Mouse (Mus musculus) CH12.LX (cell line): ENCODE measurements at regions not wholly inside any gene's neighbourhood (a gene's known extent, or its start where the extent isn't known, plus 50 kb on each side); places are given as distances from the start of the nearest gene placed in this dataset.
"Not testable (repeated sequence)": the region's sequence is repeated elsewhere in the genome, so short reads cannot be mapped to it uniquely, and the experiment has no call there.

ENCODE experiments used
- DNase-seq: peaks from one replicate; pipeline ENCODE4 v3.0.0-alpha.2; 2013; ENCODE audit errors: extremely low read depth
- H3K27ac ChIP-seq: 2 replicates; pipeline ENCODE4 v1.5.1; 2012; ENCODE audit warnings: low read depth, mild to moderate bottlenecking, control low read depth, moderate library complexity; ENCODE audit not compliant: insufficient read depth
- H3K27me3 ChIP-seq: replicated peaks from 2 replicates; pipeline ENCODE3; 2012; ENCODE audit warnings: inconsistent platforms
- H3K36me3 ChIP-seq, 2 experiments: replicated peaks in 1 of 2; 2 replicates each; pipeline versions ENCODE3 to v1.6.1; 2012; ENCODE audit warnings: inconsistent platforms in 1 of 2, low read length in 1 of 2, mild to moderate bottlenecking in 1 of 2, mixed read lengths in 1 of 2, moderate library complexity in 1 of 2; ENCODE audit not compliant: control insufficient read depth in 1 of 2, insufficient read depth in 1 of 2
- H3K4me1 ChIP-seq, 2 experiments: 2 replicates each; pipeline ENCODE4 v1.6.1; 2012; ENCODE audit warnings: inconsistent platforms in 1 of 2, moderate library complexity in 1 of 2; ENCODE audit not compliant: insufficient read depth in 2 of 2, control insufficient read depth in 1 of 2
- H3K4me2 ChIP-seq: 2 replicates; pipeline ENCODE4 v1.6.1; 2012; ENCODE audit warnings: low read depth, mild to moderate bottlenecking, control low read depth; ENCODE audit not compliant: poor library complexity, insufficient read depth, severe bottlenecking
- H3K4me3 ChIP-seq, 3 experiments: fragments of 150-350 bp in 1 of 3; sonication (generic) in 1 of 3; replicated peaks in 1 of 3; 2 replicates each; pipeline versions ENCODE3 to v1.5.1; 2011 to 2012; ENCODE audit warnings: low read depth in 2 of 3, low read length in 2 of 3, mild to moderate bottlenecking in 2 of 3, moderate library complexity in 2 of 3, control low read depth in 1 of 3, improper control_type of control experiment in 1 of 3, inconsistent platforms in 1 of 3, mixed read lengths in 1 of 3; ENCODE audit not compliant: poor library complexity in 1 of 3
- H3K79me2 ChIP-seq: replicated peaks from 2 replicates; pipeline ENCODE4 v1.6.1; 2012; ENCODE audit warnings: mild to moderate bottlenecking, moderate library complexity; ENCODE audit not compliant: control insufficient read depth, poor library complexity, insufficient read depth, severe bottlenecking; ENCODE audit errors: extremely low read depth
- H3K9ac ChIP-seq: 2 replicates; pipeline ENCODE4 v1.6.1; 2012; ENCODE audit warnings: low read depth, mild to moderate bottlenecking, control low read depth, moderate library complexity; ENCODE audit not compliant: insufficient read depth
- H3K9me3 ChIP-seq: replicated peaks from 2 replicates; pipeline ENCODE3; 2012; ENCODE audit warnings: low read length, inconsistent platforms, mixed read lengths
- CHD1 ChIP-seq: IDR thresholded peaks from 2 replicates; pipeline ENCODE4 v1.6.1; 2012; ENCODE audit warnings: low read depth, low read length, improper control_type of control experiment, inconsistent platforms
- HCFC1 ChIP-seq: IDR thresholded peaks from 2 replicates; pipeline ENCODE4 v1.6.1; 2012; ENCODE audit warnings: low read depth, mild to moderate bottlenecking, inconsistent platforms, low read length, improper control_type of control experiment
- JUN ChIP-seq: IDR thresholded peaks from 2 replicates; pipeline ENCODE4 v1.6.1; 2011; ENCODE audit warnings: low read depth, mild to moderate bottlenecking, low read length, improper control_type of control experiment, moderate library complexity; ENCODE audit not compliant: insufficient read depth
- MAX ChIP-seq: IDR thresholded peaks from 2 replicates; pipeline ENCODE4 v1.6.1; 2011; ENCODE audit warnings: low read length, improper control_type of control experiment
- MEF2A ChIP-seq: IDR thresholded peaks from 2 replicates; pipeline ENCODE4 v1.6.1; 2014; ENCODE audit warnings: low read depth, mild to moderate bottlenecking, inconsistent platforms, low read length, improper control_type of control experiment, borderline replicate concordance
- NRF1 ChIP-seq: IDR thresholded peaks from 2 replicates; pipeline ENCODE4 v1.6.1; 2014; ENCODE audit warnings: low read depth, mild to moderate bottlenecking, inconsistent platforms, low read length, improper control_type of control experiment, moderate library complexity
- PAX5 ChIP-seq: IDR thresholded peaks from 2 replicates; pipeline ENCODE4 v1.6.1; 2012; ENCODE audit warnings: low read length, inconsistent platforms, mixed read lengths
- POLR2AphosphoS2 ChIP-seq: IDR thresholded peaks from 2 replicates; pipeline ENCODE4 v1.6.1; 2011; ENCODE audit warnings: low read depth, low read length, improper control_type of control experiment
- SIN3A ChIP-seq: IDR thresholded peaks from 2 replicates; pipeline ENCODE4 v1.6.1; 2012; ENCODE audit warnings: low read length, improper control_type of control experiment, inconsistent platforms
- UBTF ChIP-seq: IDR thresholded peaks from 2 replicates; pipeline ENCODE4 v1.6.1; 2012; ENCODE audit warnings: low read depth, mild to moderate bottlenecking, inconsistent platforms, low read length, improper control_type of control experiment, moderate library complexity
- USF2 ChIP-seq: conservative IDR thresholded peaks from 2 replicates; pipeline ENCODE4 v1.6.1; 2011; ENCODE audit warnings: low read depth, low read length, improper control_type of control experiment
- ZC3H11A ChIP-seq: IDR thresholded peaks from 2 replicates; pipeline ENCODE4 v1.6.1; 2012; ENCODE audit warnings: low read depth, mild to moderate bottlenecking, inconsistent platforms, low read length, improper control_type of control experiment
- ZKSCAN1 ChIP-seq: IDR thresholded peaks from 2 replicates; pipeline ENCODE4 v1.6.1; 2012; ENCODE audit warnings: low read depth, inconsistent platforms, low read length, improper control_type of control experiment, borderline replicate concordance
- ZNF384 ChIP-seq: IDR thresholded peaks from 2 replicates; pipeline ENCODE4 v1.6.1; 2012; ENCODE audit warnings: low read depth, low read length, improper control_type of control experiment, inconsistent platforms
- dilution Hi-C: fragments of 300-500 bp; cut with MboI; formaldehyde crosslinking; loops from 2 replicates; pipeline ENCODE4 v1.14.3; 2020; ENCODE audit warnings: low sequenced_read_pairs; ENCODE audit not compliant: extremely low pct_unique_long_range_greater_than_20kb, extremely low pct_ligation_motif_present
- in situ Hi-C: fragments of 300-500 bp; cut with MboI; formaldehyde crosslinking; loops from 3 replicates; pipeline ENCODE4 v1.14.3; 2019; ENCODE audit warnings: low sequenced_read_pairs, low pct_ligation_motif_present, low pct_unique_long_range_greater_than_20kb, mixed read lengths

DNA sequence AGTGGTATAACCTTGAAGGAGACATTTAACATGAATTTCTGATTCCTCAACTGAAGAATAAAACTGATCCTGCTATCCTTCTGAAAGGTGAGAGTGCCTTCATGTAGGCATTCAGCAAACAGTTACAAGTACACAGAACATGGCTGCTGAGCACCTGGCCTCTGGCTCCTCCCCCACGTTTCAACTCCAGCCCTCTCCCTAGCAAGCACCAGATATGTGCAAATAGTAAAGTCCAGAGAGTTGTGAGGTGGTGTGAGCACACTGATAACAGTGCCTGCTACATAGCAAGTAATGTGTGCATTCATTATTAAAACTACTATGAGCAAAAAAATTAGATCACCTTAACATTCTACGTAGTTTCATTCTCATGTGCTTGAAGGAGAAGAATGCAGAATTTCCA lies 181.4 kb upstream of the 2610301B20Rik start:
- Histone ChIP-seq H3K79me2 (no peaks in the 10 kb centered on the region), H3K4me2 (no peak overlapping the region), H3K4me1 (peaks cover 0 to 2% of the 10 kb centered on the region in 2 experiments; a peak in 1 of 4 replicates), H3K9me3 (no peaks in the 10 kb centered on the region), H3K27ac (no peak overlapping the region), H3K36me3 (no peaks in the 10 kb centered on the region)
- in situ Hi-C loops: no loop called here
- DNase-seq: no peak
- no peak for TF ChIP-seq HCFC1
- no peak for TF ChIP-seq POLR2AphosphoS2
- TF ChIP-seq ZC3H11A: no peak
- no peak for TF ChIP-seq CHD1
- TF ChIP-seq SIN3A: no peak
- TF ChIP-seq MAX: no peak
- TF ChIP-seq ZKSCAN1: no peak
- no peak for TF ChIP-seq UBTF
- TF ChIP-seq MEF2A: no peak
- TF ChIP-seq JUN: no peak
- no peak for TF ChIP-seq ZNF384
- TF ChIP-seq, all 38 proteins: peak for 0
- H3K27me3 ChIP-seq: no peaks in the 10 kb centered on the region
- H3K4me3 ChIP-seq: no peak overlapping the region
- dilution Hi-C loops: no loop called here
- H3K9ac ChIP-seq: no peak overlapping the region

DNA sequence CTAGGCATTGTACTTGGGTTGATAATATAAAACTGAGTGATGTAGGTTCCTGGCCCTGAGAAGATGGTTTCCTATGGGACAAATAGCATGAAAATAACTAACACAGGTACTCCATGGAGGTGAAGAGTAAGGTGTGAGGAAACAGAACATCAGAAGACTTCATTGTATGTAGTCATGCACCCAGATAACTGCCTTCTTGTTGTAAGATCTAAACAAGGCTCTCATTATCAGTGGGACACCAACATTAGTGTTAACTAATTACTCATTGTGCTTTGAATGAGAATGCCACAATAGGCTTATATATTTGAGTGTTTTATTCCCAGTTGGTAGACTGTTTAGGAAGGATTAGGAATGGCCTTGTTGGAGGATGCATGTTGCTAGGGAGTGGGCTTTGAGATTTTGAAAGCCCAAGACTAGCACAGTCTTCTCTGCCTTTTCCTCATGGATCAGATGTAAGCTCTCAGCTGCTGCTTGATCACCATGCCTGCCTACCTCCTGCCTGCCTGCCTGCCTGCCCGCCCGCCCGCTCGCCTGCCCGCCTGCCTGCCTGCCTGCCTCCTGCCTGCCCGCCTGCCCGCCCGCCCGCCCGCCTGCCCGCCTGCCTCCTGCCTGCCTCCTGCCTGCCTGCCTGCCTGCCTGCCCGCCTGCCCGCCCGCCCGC lies 180.7 kb upstream of the 2610301B20Rik start:
- no peaks in the 10 kb centered on the region for H3K79me2 ChIP-seq
- no peaks in the 10 kb centered on the region for H3K9me3 ChIP-seq
- no peak overlapping the region for H3K9ac ChIP-seq
- no peak overlapping the region for H3K4me3 ChIP-seq
- dilution Hi-C loops (no loop called here), in situ Hi-C loops (no loop called here)
- H3K4me2 ChIP-seq: no peak overlapping the region
- TF ChIP-seq JUN (no peak), ZC3H11A (no peak), NRF1 (no peak), PAX5 (no peak), USF2 (no peak)
- no peaks in the 10 kb centered on the region for H3K27me3 ChIP-seq
- DNase-seq: no peak
- H3K36me3 ChIP-seq: no peaks in the 10 kb centered on the region
- H3K4me1 ChIP-seq: no peaks in the 10 kb centered on the region
- no peak overlapping the region for H3K27ac ChIP-seq

DNA sequence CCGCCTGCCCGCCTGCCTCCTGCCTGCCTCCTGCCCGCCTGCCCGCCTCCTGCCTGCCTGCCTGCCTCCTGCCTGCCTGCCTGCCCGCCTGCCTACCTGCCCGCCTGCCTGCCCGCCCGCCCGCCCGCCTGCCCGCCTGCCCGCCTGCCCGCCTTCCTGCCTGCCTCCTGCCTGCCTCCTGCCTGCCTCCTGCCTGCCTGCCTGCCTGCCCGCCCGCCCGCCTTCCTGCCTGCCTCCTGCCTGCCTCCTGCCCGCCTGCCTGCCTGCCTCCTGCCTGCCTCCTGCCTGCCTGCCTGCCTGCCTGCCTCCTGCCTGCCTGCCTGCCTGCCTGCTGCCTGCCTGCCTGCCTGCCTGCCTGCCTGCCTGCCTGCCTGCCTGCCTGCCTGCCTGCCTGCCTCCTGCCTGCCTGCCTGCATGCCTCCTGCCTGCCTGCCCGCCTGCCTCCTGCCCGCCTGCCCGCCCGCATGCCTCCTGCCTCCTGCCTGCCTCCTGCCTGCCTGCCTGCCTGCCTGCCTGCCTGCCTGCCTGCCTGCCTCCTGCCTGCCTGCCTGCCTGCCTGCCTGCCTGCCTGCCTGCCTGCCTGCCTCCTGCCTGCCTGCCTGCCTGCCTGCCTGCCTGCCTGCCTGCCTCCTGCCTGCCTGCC lies 180.1 kb upstream of the 2610301B20Rik start:
- H3K4me3 ChIP-seq, H3K9ac ChIP-seq, H3K4me1 ChIP-seq, H3K4me2 ChIP-seq, H3K36me3 ChIP-seq, H3K79me2 ChIP-seq, H3K9me3 ChIP-seq, DNase-seq, H3K27me3 ChIP-seq, dilution Hi-C loops, H3K27ac ChIP-seq, in situ Hi-C loops: not testable (repeated sequence)
